Mouse (Mus musculus) CD4-positive, CD25-positive, alpha-beta regulatory T cell (primary cell): ENCODE data around the gene Slc30a10. TPM values are rescaled to one million over a fixed set of nuclear protein-coding genes. Genes with fewer than 3 reads are reported as not detected.

ENCODE experiments used
- polyA plus RNA-seq: library from polyadenylated mRNA; unstranded; fragments of 100-300 nt; shearing (Covaris generic); gene quantifications from one replicate; pipeline ENCODE4 v1.2.1, GENCODE M21; 2017

Gene Slc30a10
- not detected for polyA plus RNA-seq

GRCm38 (mm10) chr1:185454575-185454954 lies at the start of gene Slc30a10:
Slc30a10 (plus strand) TSS chr1:185454848.

Other genes with a start within 250 kb of the Slc30a10 start
- gene Iars2, start 125.5 kb upstream of the Slc30a10 start, polyA plus RNA-seq, result 49.8 TPM
- 13.2 TPM for gene Bpnt1, start 122.7 kb upstream of the Slc30a10 start, polyA plus RNA-seq
- 109 TPM for gene Eprs, start 91.8 kb upstream of the Slc30a10 start, polyA plus RNA-seq